Mouse (Mus musculus) hindbrain, embryonic 15.5 days (tissue): ENCODE measurements at regions not wholly inside any gene's neighbourhood (a gene's known extent, or its start where the extent isn't known, plus 50 kb on each side); places are given as distances from the start of the nearest gene placed in this dataset.

Experiments used
- ATAC-seq: fragments of 200-750 bp; cut with Nextera tagmentation; 2 replicates; pipeline ENCODE4 v1.8.0; 2017; ENCODE audit warnings: low read depth, moderate number of reproducible peaks, moderate TSS enrichment; ENCODE audit not compliant: low FRiP score
- H3K27ac ChIP-seq: fragments of 300-500 bp; sonication (generic); replicated peaks from 2 replicates; pipeline ENCODE4 v1.5.1; 2015; ENCODE audit warnings: mild to moderate bottlenecking, inconsistent platforms
- H3K27me3 ChIP-seq: fragments of 300-500 bp; sonication (generic); 2 replicates; pipeline ENCODE4 v1.6.1; 2015; ENCODE audit warnings: control low read depth, inconsistent platforms
- H3K36me3 ChIP-seq: fragments of 300-500 bp; sonication (generic); 2 replicates; pipeline ENCODE4 v1.6.1; 2015; ENCODE audit warnings: control low read depth, inconsistent platforms
- H3K4me1 ChIP-seq: fragments of 300-500 bp; sonication (generic); replicated peaks from 2 replicates; pipeline ENCODE4 v1.6.1; 2015; ENCODE audit warnings: control low read depth, inconsistent platforms
- H3K4me2 ChIP-seq: fragments of 300-500 bp; sonication (generic); 2 replicates; pipeline ENCODE4 v1.6.1; 2015; ENCODE audit warnings: moderate library complexity, mild to moderate bottlenecking, inconsistent platforms
- H3K4me3 ChIP-seq: fragments of 300-500 bp; sonication (generic); 2 replicates; pipeline ENCODE4 v1.5.1; 2015; ENCODE audit warnings: mild to moderate bottlenecking, inconsistent platforms
- H3K9ac ChIP-seq: fragments of 300-500 bp; sonication (generic); 2 replicates; pipeline ENCODE4 v1.6.1; 2015; ENCODE audit warnings: inconsistent platforms
- H3K9me3 ChIP-seq: fragments of 300-500 bp; sonication (generic); 2 replicates; pipeline ENCODE4 v1.6.1; 2016; ENCODE audit warnings: control low read depth, inconsistent platforms
- WGBS: fragments of 180-500 bp; shearing (Covaris S2); methylation state at CpG from one replicate; pipeline ENCODE4 v1.1.7; 2015; 5-methylcytosine and 5-hydroxymethylcytosine counted together

DNA sequence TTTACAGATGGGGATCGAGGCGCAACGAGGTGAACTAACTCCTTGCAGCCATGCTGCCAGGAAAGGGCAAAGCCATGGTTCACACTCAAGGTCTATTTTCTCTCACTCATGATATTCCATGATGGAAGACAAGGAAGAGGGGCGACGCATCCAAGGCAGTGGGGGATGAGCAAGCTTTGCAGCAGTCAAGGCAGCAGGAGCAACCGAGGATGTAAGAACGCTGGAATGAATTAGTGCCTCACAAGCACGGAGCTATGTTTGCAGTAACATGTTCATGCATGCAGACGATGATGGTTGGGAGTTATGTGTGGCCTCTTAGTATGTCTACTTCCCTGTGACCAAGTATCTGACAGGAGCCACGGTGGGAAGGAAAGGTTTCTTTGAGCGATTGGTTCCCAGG, 156.8 kb upstream of the Agap1 start:
- H3K27me3 ChIP-seq, result no peaks in the 10 kb centered on the region
- no peak overlapping the region for H3K4me3 ChIP-seq
- 92% methylated on average over 11 of the region's 11 CpGs for WGBS
- no peak overlapping the region for H3K4me2 ChIP-seq
- no peak overlapping the region for H3K9ac ChIP-seq
- no peaks in the 10 kb centered on the region for H3K36me3 ChIP-seq
- H3K9me3 ChIP-seq, result no peaks in the 10 kb centered on the region
- ATAC-seq, result no peak
- peaks cover 6% of the 10 kb centered on the region for H3K4me1 ChIP-seq
- H3K27ac ChIP-seq, result no peak overlapping the region

DNA sequence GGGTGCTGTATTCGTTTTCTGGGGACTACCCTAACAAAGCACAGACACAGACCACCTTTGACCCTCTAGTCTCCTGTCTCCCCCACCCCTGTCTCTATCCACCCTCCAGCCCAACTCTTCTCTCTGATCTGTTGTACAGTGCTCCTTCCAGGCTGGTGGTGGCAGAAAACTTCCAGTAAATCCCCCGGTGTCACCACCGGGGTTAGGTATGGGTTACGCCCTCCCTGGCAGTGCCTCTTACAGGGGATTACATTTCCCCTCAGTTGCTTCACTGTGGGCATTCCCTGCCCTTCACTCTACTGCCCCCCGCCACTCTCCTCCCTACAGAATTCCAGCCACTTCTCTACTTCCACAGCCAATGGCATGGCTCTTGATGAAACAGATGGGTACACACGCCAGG, 153.5 kb upstream of the Agap1 start:
- Histone ChIP-seq H3K27ac (no peak overlapping the region), H3K4me3 (no peak overlapping the region), H3K9me3 (no peaks in the 10 kb centered on the region), H3K9ac (no peak overlapping the region), H3K4me2 (no peak overlapping the region), H3K36me3 (no peaks in the 10 kb centered on the region), H3K4me1 (peaks cover 10% of the 10 kb centered on the region), H3K27me3 (no peaks in the 10 kb centered on the region)
- no peak for ATAC-seq
- WGBS, result 92% methylated on average over 6 of the region's 6 CpGs

- Histone ChIP-seq H3K9ac (no peak overlapping the region), H3K4me1 (peaks cover 10% of the 10 kb centered on the region), H3K4me2 (peak overlapping the region; percentile 33), H3K27me3 (no peaks in the 10 kb centered on the region), H3K9me3 (no peaks in the 10 kb centered on the region), H3K4me3 (no peak overlapping the region), H3K27ac (peak overlapping the region; percentile 55), H3K36me3 (no peaks in the 10 kb centered on the region)
- 40% methylated on average over 20 of the region's 20 CpGs for WGBS
- peak; percentile 71; the same call in 1 of the 2 replicates for ATAC-seq
Measured at GRCm38 (mm10) chr1:89302368-89302951, 152.1 kb upstream of the Agap1 start.

DNA sequence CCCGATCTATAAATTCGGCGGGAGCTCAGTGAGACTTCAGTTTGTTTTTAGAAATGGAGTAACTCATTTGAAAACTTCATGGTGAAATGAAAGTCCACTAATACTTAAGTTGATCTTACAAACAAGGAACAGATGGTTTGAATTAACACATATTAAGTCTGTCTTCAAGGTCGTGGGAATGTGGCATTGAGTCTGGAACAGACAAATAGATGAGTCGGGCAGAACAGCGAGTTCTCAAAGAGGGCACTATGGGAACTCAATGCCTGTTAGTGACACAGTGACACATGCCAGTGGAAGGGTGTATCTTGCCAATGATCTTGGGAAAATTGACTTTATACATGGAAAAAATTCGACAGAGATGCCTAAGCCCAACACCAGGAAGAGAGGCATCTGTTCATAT, 149.4 kb upstream of the Agap1 start:
- Histone ChIP-seq H3K36me3 (no peaks in the 10 kb centered on the region), H3K4me1 (peaks cover 16% of the 10 kb centered on the region), H3K27me3 (no peaks in the 10 kb centered on the region), H3K4me2 (no peak overlapping the region), H3K9me3 (no peaks in the 10 kb centered on the region), H3K9ac (no peak overlapping the region), H3K27ac (no peak overlapping the region), H3K4me3 (no peak overlapping the region)
- ATAC-seq, result no peak
- WGBS, result 79% methylated on average over 7 of the region's 7 CpGs

- Histone ChIP-seq H3K4me2 (peak overlapping the region; percentile 49), H3K27me3 (no peaks in the 10 kb centered on the region), H3K36me3 (no peaks in the 10 kb centered on the region), H3K9ac (peak overlapping the region; percentile 28; the same call in 1 of the 2 replicates), H3K27ac (peak overlapping the region; percentile 77), H3K9me3 (no peaks in the 10 kb centered on the region), H3K4me1 (peaks cover 6% of the 10 kb centered on the region), H3K4me3 (peak overlapping the region; percentile 18; the same call in 1 of the 2 replicates)
- no peak for ATAC-seq
- WGBS, result 32% methylated on average over 13 of the region's 13 CpGs
Measured at GRCm38 (mm10) chr1:89308788-89309187, 145.8 kb upstream of the Agap1 start.

DNA sequence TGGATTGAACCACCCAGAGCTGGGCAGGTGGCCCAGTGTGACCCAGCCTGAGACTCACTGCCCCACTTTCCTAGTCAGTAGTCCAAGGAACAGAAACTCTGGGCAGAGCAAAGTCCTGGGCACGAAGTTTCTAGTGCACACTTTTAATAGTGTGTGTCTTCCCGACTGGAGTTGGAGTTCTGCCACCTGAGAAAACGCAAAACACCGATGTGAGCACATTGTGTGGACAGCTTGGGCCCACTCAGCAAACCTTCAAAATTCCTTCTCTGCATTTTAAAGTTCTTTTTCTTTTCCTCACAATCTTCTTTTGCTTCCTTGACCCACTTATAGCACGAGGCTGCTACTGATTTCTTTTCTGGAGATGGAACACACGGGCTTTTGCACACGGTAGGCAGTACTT, 141.5 kb upstream of the Agap1 start:
- Histone ChIP-seq H3K9me3 (no peaks in the 10 kb centered on the region), H3K9ac (no peak overlapping the region), H3K4me3 (no peak overlapping the region), H3K4me2 (no peak overlapping the region), H3K27me3 (no peaks in the 10 kb centered on the region), H3K27ac (no peak overlapping the region), H3K4me1 (peaks cover 6% of the 10 kb centered on the region), H3K36me3 (no peaks in the 10 kb centered on the region)
- WGBS, result 87% methylated on average over 7 of the region's 7 CpGs
- ATAC-seq, result no peak

DNA sequence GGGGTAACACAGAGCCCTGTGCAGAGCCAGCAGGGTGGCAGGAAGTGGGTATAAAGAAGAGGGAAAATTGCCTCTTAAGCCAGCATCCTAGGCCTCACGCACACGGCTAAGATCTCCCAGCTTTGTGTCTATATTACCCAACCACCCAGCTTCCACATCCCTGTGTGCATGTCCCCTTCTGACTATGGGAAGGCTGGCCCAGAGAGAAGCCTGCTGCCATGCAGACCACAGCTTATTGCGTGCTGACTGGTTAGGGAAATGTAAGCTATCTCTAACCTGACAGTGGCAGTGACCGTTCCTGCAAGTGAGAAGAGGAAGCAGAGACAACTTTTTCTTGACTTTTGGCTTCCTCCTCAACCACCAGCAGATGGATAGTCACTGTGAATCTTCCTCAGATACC, 136.7 kb upstream of the Agap1 start:
- no peak overlapping the region for H3K27ac ChIP-seq
- H3K36me3 ChIP-seq, result no peaks in the 10 kb centered on the region
- H3K9me3 ChIP-seq, result no peaks in the 10 kb centered on the region
- no peaks in the 10 kb centered on the region for H3K27me3 ChIP-seq
- WGBS, result 86% methylated on average over 4 of the region's 4 CpGs
- H3K4me1 ChIP-seq, result no peaks in the 10 kb centered on the region
- no peak overlapping the region for H3K9ac ChIP-seq
- H3K4me2 ChIP-seq, result no peak overlapping the region
- no peak overlapping the region for H3K4me3 ChIP-seq
- no peak for ATAC-seq

- no peak overlapping the region for H3K27ac ChIP-seq
- no peak overlapping the region for H3K4me3 ChIP-seq
- no peaks in the 10 kb centered on the region for H3K4me1 ChIP-seq
- no peaks in the 10 kb centered on the region for H3K36me3 ChIP-seq
- ATAC-seq, result no peak
- H3K9ac ChIP-seq, result no peak overlapping the region
- H3K27me3 ChIP-seq, result no peaks in the 10 kb centered on the region
- H3K9me3 ChIP-seq, result no peaks in the 10 kb centered on the region
- H3K4me2 ChIP-seq, result no peak overlapping the region
- 73% methylated on average over 4 of the region's 4 CpGs for WGBS
Measured at GRCm38 (mm10) chr1:89318663-89319062, 135.9 kb upstream of the Agap1 start.

GRCm38 (mm10) chr1:89322621-89323020, 132.0 kb upstream of the Agap1 start:
- ATAC-seq, result no peak
- H3K36me3 ChIP-seq, result no peaks in the 10 kb centered on the region
- 71% methylated on average over 4 of the region's 4 CpGs for WGBS
- H3K27ac ChIP-seq, result no peak overlapping the region
- no peaks in the 10 kb centered on the region for H3K27me3 ChIP-seq
- H3K9ac ChIP-seq, result no peak overlapping the region
- H3K4me1 ChIP-seq, result no peaks in the 10 kb centered on the region
- no peaks in the 10 kb centered on the region for H3K9me3 ChIP-seq
- no peak overlapping the region for H3K4me3 ChIP-seq
- no peak overlapping the region for H3K4me2 ChIP-seq

GRCm38 (mm10) chr1:89323091-89323490, 131.5 kb upstream of the Agap1 start:
- 32% methylated on average over 2 of the region's 2 CpGs for WGBS
- no peak for ATAC-seq
- Histone ChIP-seq H3K9ac (no peak overlapping the region), H3K4me3 (no peak overlapping the region), H3K27ac (no peak overlapping the region), H3K36me3 (no peaks in the 10 kb centered on the region), H3K4me1 (no peaks in the 10 kb centered on the region), H3K4me2 (no peak overlapping the region), H3K27me3 (no peaks in the 10 kb centered on the region), H3K9me3 (no peaks in the 10 kb centered on the region)

GRCm38 (mm10) chr1:89331352-89331751, 123.3 kb upstream of the Agap1 start:
- no peak for ATAC-seq
- WGBS, result 94% methylated on average over 4 of the region's 4 CpGs

GRCm38 (mm10) chr1:89332676-89333075, 121.9 kb upstream of the Agap1 start:
- H3K4me1 ChIP-seq, result no peaks in the 10 kb centered on the region
- H3K9ac ChIP-seq, result no peak overlapping the region
- H3K4me3 ChIP-seq, result no peak overlapping the region
- H3K4me2 ChIP-seq, result no peak overlapping the region
- no peak for ATAC-seq
- 60% methylated on average over 7 of the region's 7 CpGs for WGBS
- H3K27me3 ChIP-seq, result no peaks in the 10 kb centered on the region
- H3K9me3 ChIP-seq, result no peaks in the 10 kb centered on the region
- no peaks in the 10 kb centered on the region for H3K36me3 ChIP-seq
- no peak overlapping the region for H3K27ac ChIP-seq

More at GRCm38 (mm10) chr1:89331352-89331751, 123.3 kb upstream of the Agap1 start:
- no peak overlapping the region for H3K27ac ChIP-seq
- no peak overlapping the region for H3K4me2 ChIP-seq
- H3K4me1 ChIP-seq, result no peaks in the 10 kb centered on the region
- no peaks in the 10 kb centered on the region for H3K27me3 ChIP-seq
- no peak overlapping the region for H3K4me3 ChIP-seq
- H3K36me3 ChIP-seq, result no peaks in the 10 kb centered on the region
- no peaks in the 10 kb centered on the region for H3K9me3 ChIP-seq
- no peak overlapping the region for H3K9ac ChIP-seq

DNA sequence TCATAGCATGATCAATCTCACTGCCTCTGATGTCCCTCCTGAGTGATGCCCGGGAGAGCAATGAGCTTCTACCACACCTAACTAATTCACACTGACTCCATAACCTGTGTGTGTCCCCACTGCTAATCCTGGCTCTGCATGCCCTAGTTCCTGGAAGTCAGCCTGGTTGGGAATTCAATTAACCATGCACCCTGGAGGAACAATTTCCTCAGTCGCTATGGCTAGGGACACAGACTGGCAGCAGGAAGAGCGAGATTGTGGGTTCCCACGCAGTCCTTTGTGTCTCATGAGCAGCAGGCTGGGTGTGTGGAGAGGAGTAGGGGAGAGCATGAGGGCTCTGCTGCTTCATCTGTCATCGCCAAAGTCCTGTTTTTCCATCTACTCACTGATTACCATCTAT, 116.7 kb upstream of the Agap1 start:
- WGBS, result 77% methylated on average over 5 of the region's 5 CpGs
- no peak overlapping the region for H3K4me2 ChIP-seq
- no peak overlapping the region for H3K4me3 ChIP-seq
- H3K36me3 ChIP-seq, result no peaks in the 10 kb centered on the region
- no peaks in the 10 kb centered on the region for H3K4me1 ChIP-seq
- H3K9ac ChIP-seq, result no peak overlapping the region
- H3K9me3 ChIP-seq, result no peaks in the 10 kb centered on the region
- no peaks in the 10 kb centered on the region for H3K27me3 ChIP-seq
- H3K27ac ChIP-seq, result no peak overlapping the region
- ATAC-seq, result no peak
